Mouse (Mus musculus): ENCODE data around the gene Fan1. TPM values are rescaled to one million over a fixed set of nuclear protein-coding genes. Genes with fewer than 3 reads are reported as not detected.

Fan1 gene
- 2.2 and 2.9 TPM in 2 replicates for total RNA-seq (2023)

DNA sequence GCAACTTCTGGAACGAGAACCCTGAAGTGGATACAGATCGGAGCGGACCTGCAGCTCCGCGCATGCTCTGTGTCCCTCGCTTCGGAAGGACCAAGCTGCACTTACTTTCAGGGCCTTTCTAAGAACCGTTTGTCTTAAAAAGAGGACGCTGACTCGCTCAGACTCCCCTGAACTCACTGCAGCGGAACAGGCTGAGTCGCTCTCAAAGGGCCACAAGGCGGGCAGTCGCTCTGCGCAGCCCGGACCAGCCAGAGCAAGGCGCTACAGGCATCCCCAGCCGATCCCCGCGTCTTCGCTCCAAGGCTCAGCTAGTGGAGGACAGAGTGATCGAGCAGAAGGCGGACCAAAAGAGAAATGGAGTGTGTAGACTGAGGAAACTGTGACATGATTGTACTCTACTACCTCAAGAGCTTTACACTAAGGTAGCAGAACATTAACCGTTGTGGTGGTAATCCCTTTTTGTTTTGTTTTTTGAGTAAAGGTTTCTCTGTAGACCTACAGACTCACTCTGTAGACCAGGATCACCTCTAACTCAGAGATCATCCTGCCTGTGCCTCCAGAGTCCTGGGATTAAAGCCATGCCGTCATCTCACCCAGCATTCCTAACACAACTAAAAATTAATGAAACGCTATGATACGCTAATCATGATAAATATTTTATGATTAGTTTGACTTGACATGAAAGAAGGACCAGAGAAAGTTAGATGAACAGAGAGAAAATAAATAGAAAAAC is at the start of gene Fan1:
Gene Fan1 (minus strand): TSS at position 266 of the 733 bp plus-strand sequence.

DNA sequence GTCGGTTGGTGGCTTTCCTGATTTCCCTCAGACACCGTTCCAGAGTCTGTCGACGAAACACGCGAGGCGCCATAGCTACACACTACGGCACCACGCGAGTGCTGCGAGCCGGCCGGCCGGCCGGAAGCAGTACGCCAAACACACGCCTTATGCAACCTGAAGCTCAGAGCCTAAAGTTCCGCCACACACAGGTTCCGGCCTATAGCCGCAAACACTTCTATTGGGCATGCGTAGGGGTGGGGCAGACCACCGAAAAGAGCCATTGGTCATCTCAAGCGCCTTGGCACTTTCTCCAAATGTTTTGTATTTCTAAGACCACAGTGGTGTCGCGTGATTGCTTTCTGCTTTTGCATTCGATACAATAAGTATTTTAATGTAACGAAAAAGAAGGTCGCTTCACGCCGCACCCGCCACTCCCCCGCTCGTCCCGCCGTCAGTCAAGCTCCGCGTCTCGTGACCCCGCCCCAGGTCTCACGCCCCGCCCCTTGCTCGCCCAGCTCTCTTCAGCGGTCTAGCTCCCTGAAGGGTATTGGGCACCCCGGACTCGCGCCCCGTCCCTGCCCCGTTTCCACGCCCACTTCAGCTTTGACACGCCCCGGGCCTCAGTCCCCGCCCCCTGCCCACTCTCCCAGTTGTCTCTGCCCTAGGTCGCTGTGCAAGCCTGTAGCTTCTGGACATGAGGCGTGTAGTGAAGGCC is 18.4 kb upstream of the Fan1 start, which contains the start of the genes Mphosph10 and Mcee:
Gene Mphosph10 (minus strand): TSS at position 147 of the 697 bp plus-strand sequence.
Gene Mcee (plus strand): TSS at position 486 of the 697 bp plus-strand sequence.

Other genes with a start within 250 kb of the Fan1 start
- not detected in 2 replicates for gene Trpm1, start 220.3 kb downstream of the Fan1 start, total RNA-seq (2023)
- 21.4 and 28.2 TPM in 2 replicates for gene Mtmr10, start 86.4 kb downstream of the Fan1 start, total RNA-seq (2023)
- 24.8 and 33.9 TPM in 2 replicates for gene Mphosph10, start 18.2 kb upstream of the Fan1 start, total RNA-seq (2023)
- 32.2 and 36.3 TPM in 2 replicates for gene Mcee, start 18.5 kb upstream of the Fan1 start, total RNA-seq (2023)
- not detected in 2 replicates for gene Apba2, start 127.6 kb upstream of the Fan1 start, total RNA-seq (2023)